Mouse (Mus musculus) adrenal gland, adult 2 months (tissue): Measurements from ENCODE around the gene Znhit3. TPM values are rescaled to one million over a fixed set of nuclear protein-coding genes. Genes with fewer than 3 reads are reported as not detected.

Experiments used
- DNase-seq: peaks from one replicate; pipeline ENCODE4 v3.0.0; 2021
- polyA plus RNA-seq: library from polyadenylated mRNA; depleted of rRNA; stranded (reverse); fragments of >200 nt; gene quantifications from 2 replicates; pipeline ENCODE4 v1.2.3, GENCODE M21; 2012
- total RNA-seq, 2 experiments: library from RNA; stranded (reverse); gene quantifications; 2 replicates each; pipeline ENCODE4 v1.2.3; 2021

Znhit3 gene
- total and polyA plus RNA-seq, 3 experiments, result 5.8 to 13.7 (median 8.6) TPM

- DNase-seq, result no peak
Observed at GRCm38 (mm10) chr11:84920981-84921380, 4.8 kb upstream of the Znhit3 start.

DNA sequence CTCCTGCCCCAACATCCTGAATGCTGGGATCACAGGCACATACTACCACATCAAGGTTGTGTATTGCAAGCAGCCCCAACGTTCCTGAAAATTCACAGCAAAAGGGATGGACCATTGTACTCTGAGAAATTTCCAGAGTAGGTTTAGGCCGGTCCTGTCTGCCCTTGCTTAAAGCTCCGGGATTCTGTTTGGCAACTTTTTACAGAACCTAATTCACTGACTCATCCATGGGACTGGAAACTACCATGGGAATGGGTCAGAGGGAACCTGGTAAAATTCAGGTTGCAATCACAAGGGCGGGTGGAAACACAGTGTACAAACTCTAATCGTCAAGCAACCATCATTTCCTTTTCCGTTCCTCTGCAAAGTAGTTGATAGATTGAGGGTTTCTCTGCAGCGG is 3.8 kb upstream of the Znhit3 start:
- no peak for DNase-seq

DNA sequence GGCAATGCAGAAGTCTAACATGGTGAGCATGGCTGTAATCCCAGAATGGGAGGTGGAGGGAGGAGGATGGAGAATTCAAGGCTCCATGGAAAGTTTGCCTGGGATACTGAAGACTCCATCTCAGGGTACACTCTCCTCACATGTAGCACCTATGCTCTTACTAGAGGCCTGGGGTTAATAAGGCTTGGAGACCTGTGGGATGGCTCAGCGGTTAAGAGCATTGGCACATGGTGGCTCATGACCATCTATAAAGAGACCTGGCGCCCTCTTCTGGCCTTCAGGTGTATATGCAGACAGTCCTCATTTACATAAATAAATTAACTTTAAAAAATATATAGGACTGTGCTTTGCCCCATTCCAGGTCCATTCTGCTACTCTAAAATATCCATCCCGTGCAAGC is 3.1 kb upstream of the Znhit3 start:
- peak; percentile 19 for DNase-seq

DNA sequence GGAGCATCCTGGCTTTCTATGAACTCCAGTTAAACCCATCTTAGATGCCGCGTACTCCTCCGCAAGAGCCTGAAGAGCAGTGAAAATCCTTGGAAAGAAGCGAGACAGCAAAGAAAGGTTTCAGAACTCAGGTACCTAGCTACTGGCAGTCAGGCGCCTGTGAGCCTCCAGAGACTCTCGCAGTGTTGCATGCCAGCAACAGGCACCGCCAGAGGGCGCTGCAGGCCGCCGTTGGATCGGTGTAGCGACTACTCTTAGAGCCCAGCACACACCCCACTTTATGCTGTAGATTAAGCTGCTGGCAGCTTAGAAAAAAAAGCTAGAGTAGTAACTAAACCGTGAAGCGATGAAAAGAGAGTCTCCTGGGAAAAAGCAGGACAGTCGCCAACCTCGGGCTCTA is 2.3 kb upstream of the Znhit3 start:
- DNase-seq, result peak; percentile 77

- no peak for DNase-seq
Observed at GRCm38 (mm10) chr11:84916703-84917300, 636 bp upstream of the Znhit3 start.

- no peak for DNase-seq
Observed at GRCm38 (mm10) chr11:84914673-84915072, 1.5 kb downstream of the Znhit3 start.

DNA sequence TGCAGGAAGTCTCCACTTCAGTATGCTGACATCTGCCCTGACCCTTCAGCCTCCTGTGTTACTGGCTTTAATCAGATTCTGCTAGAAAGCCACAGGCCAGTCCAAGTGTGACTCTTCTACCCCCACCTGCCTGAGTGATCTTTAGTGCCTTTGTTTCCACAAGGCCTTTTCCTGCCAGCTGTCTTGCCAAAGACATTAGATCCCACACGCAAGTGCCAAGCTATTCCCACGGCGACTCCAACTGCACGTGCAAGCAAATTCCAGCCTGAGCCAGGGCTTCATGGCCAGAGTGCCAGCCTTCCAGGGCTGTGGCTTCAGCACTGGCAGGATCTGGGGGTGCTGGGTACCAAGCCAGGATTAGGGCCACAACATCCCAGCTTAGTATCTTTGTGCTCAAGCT is 5.8 kb downstream of the Znhit3 start:
- peak; percentile 11 for DNase-seq

DNA sequence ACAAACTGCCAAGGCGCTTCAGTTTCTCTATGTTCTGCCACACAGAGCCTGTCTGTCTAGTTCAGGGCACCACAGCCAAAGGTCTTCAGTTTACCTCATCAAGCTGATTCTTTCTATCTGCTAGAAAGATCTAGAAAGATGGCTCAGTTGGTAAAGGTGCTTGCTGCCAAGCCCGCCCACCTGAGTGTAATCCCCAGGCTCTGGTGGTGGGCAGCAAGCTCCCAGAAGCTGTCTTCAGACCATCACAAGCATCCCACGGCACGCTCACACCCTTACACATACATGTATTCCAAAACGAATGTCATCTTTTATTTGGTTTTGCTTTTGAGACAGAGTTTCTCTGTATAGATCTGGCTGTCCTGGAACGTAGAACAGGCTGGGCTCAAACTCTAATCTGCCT is 7.7 kb downstream of the Znhit3 start:
- no peak for DNase-seq

GRCm38 (mm10) chr11:84907081-84907480 is 9.1 kb downstream of the Znhit3 start:
- DNase-seq, result no peak

DNA sequence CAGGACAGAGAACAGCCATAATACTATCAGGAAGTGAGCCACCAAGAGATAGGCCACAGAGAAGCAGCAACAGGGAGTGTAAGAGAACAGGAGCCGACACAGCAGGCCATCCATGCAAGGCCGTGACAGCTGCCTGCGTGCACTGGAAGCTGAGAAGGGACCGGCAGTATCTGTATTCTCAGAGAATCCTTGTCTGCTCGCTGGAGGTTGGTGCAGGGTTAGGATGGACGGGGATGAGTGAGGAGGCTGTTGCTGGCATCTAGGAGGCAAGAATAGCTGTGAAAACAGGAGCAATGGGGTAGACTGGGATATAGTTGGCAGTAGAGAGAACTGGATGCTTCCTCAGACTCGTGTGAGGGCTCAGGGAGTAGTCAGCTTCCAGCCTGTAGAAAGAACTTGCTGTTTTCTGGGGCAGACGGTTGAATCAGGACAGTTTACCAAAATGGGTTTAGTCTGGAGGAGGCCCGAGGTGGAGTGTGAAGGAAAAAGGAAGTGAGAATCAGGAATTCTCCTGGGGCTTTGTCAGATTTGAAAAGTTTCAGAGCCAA is 11.5 kb downstream of the Znhit3 start:
- DNase-seq, result no peak

- DNase-seq, result no peak
Observed at GRCm38 (mm10) chr11:84893113-84893512, 23.1 kb downstream of the Znhit3 start.

- DNase-seq, result no peak
Observed at GRCm38 (mm10) chr11:84891705-84892104, 24.5 kb downstream of the Znhit3 start.

- no peak for DNase-seq
Observed at GRCm38 (mm10) chr11:84889492-84889891, 26.7 kb downstream of the Znhit3 start.

GRCm38 (mm10) chr11:84888025-84888424 is 28.1 kb downstream of the Znhit3 start:
- DNase-seq, result no peak

DNA sequence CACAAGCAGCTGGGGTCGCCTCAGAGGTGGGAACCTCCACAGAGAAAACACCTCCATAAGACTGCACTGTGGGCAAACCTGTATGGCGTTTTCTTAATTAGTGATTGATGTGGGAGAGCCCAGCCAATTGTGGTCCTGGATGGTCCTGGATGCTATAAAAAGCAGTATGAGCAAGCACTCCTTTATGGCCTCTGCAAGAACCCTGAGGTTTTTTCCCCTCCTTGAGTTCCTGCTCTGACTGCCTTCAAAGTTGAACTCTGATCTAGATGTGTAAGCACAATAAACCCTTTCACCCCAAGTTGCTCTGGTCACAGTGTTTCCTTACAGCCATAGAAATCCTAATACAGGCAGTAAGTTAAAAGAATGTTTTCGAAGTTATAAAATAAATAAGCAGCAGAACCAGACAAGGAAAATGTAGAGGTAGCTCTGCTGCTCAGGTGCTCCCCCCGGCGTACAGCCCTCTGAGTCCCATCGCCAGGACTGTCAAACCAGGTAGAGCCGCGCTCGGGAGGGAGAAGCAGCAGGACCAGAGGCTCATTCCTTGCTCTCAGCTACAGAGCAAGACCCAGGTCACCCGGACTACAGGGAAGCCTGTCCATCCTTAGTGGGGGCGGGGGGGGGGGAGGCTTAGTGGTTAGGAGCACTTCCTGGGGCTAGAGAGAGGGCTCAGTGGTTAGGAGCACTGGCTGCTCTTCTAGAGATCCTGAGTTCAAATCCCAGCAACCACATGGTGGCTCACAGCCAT is 29.2 kb downstream of the Znhit3 start:
- DNase-seq, result no peak

DNA sequence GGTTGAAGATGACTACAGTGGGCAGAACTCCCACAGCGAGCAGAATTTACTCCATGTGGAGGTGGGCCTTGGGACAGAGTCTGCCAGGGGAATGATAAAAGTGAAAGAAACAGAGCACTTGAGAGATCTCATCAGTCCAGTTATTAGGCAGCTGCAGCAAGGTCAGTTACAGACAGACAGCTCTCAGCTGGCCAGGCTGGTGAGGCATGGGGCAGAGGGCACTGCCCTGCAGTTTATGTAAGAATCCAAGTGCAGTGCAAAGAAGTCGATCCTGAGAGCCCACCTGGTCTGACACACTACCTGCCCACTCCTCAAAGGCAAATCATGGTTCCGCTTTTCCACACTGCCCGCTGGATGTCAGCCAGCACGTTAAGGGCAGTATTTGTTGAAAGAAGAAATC is 29.9 kb downstream of the Znhit3 start:
- no peak for DNase-seq

DNA sequence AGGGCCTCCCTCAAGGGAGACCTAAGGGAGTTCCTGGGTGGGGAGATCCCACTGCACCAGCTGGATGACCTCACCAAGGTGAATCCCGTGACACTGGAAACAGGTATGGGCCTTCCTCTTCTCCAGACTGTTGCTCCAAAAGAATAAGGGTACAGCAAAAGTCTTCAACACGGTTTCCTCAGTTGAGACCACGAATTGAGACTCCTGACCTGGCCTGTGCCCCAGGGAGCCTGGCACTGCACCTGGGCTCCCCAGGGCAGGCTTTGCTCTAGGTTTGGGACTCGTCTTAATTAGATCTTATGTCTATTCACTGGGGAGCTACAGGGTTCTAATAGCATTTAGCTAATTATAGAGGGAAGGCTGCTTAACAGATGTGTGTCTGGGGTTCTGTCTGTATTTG is 30.9 kb downstream of the Znhit3 start:
- no peak for DNase-seq

GRCm38 (mm10) chr11:84882346-84882745 is 33.8 kb downstream of the Znhit3 start:
- no peak for DNase-seq

GRCm38 (mm10) chr11:84880971-84881370 is 35.2 kb downstream of the Znhit3 start:
- no peak for DNase-seq

GRCm38 (mm10) chr11:84880465-84880961 is 35.7 kb downstream of the Znhit3 start:
- peak; percentile 75 for DNase-seq

- DNase-seq, result peak; percentile 92
Observed at GRCm38 (mm10) chr11:84879772-84880464, 36.2 kb downstream of the Znhit3 start, which contains the start of the genes Myo19 and Pigw. Myo19 (plus strand) TSS chr11:84880148. Pigw (minus strand) TSS chr11:84880285.

DNA sequence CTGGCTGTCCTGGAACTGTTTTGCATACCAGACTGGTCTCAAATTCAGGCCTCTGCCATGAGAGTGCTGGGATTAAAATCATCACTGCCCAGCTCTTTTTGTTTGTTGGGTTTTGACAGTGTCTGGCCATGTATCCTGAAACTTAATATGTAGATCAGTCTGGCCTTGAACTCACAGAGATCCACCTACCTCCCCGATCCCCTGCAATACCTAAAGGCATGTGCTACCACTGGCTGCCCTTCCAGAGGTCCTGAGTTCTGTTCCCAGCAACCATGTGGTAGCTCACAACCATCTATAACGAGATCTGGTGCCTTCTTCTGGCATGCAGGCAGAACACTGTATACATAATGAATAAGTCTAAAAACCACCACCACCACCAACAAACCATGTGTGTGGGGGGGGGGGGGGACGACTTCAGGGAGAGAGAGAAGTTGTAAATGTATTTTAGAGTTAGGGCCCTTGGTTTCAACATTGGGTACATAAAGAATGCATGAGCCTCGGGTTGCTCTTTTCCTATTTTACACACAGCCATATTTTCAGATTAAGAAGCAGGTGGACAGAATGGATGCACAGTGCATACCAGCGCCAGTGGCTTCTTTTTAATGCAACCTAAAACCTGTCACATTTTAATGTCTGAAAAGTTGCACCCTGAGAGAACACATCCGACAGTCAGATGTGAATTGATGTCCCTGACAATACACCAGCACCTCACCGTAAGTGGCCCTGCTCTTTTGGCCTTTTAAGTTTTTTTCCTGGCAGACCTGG is 37.0 kb downstream of the Znhit3 start:
- no peak for DNase-seq
